Mouse (Mus musculus) bone marrow macrophage, adult 2 months (primary cell): ENCODE results near the gene Gna15. TPM values are rescaled to one million over a fixed set of nuclear protein-coding genes. Genes with fewer than 3 reads are reported as not detected.

Source experiments
- H3K27ac ChIP-seq: 2 replicates; pipeline ENCODE4 v1.5.1; 2012; ENCODE audit warnings: low read depth, low read length; ENCODE audit not compliant: insufficient read depth
- H3K4me1 ChIP-seq: 2 replicates; pipeline ENCODE4 v1.6.1; 2012; ENCODE audit warnings: low read length; ENCODE audit not compliant: control insufficient read depth, insufficient read depth
- H3K4me3 ChIP-seq: 2 replicates; pipeline ENCODE4 v1.5.1; 2012; ENCODE audit warnings: mild to moderate bottlenecking, low read length, moderate library complexity; ENCODE audit not compliant: insufficient read depth
- CTCF ChIP-seq: IDR thresholded peaks from 2 replicates; pipeline ENCODE4 v1.5.1; 2012; ENCODE audit warnings: low read depth, mild to moderate bottlenecking, low read length, moderate library complexity
- POLR2A ChIP-seq: IDR thresholded peaks from 2 replicates; pipeline ENCODE4 v1.6.1; 2012; ENCODE audit warnings: mild to moderate bottlenecking, low read depth, low read length, borderline replicate concordance
- polyA plus RNA-seq: library from polyadenylated mRNA; stranded (reverse); fragments of >200 nt; gene quantifications from 2 replicates; pipeline ENCODE4 v1.2.4, GENCODE M21; 2012; ENCODE audit not compliant: missing spikeins, insufficient read depth, insufficient read length

Gna15 gene
- polyA plus RNA-seq, 1 experiment: 24.2 TPM

DNA sequence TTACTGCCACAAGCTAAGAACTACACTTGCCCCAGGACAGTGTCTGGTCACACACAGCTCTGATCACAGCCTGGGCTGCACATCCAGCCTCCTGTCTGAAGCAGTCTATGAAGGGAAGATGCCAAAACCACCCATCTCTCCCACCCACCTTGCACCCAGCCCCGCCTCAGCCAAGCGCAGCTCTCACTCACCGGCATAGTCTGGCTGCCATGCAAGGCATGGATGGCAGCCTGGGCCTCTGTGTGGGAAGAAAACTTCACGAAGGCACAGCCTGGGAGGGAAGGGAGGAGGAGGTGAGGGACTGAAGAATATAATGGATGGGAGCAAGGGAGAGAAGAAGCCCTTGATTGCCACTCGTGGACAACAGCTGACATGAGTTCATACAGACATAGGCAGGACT, 54.8 kb downstream of the Gna15 start:
- TF ChIP-seq CTCF (no peak), POLR2A (no peak)
- Histone ChIP-seq H3K4me3 (no peak overlapping the region), H3K4me1 (no peaks in the 10 kb centered on the region), H3K27ac (no peak overlapping the region)

GRCm38 (mm10) chr10:81467670-81468235, 56.3 kb downstream of the Gna15 start:
- H3K27ac ChIP-seq: no peak overlapping the region
- TF ChIP-seq CTCF (no peak), POLR2A (no peak)
- H3K4me1 ChIP-seq: 0 out of 2 replicates have a peak, but pooled peaks cover 3% of the 10 kb centered on the region
- H3K4me3 ChIP-seq: no peak overlapping the region

DNA sequence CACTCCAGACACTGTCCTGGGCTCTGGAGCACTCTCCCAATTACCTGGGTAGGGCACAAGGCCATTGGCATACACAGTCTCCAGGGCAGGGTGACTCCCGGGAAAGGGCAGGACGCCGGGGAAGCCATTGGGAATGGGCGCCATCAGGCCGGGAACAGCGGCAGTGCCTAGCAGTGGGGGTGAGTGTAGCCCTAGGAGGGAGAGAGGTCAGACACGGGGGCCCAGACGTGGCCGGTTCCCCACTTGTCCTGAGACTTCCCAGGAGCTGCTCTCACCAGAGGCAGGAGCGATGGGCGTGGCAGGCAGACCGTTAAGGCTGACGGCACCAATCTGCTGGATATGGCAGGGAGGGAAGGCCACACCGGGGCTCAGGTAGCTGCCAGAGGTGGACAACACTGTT, 57.1 kb downstream of the Gna15 start:
- Histone ChIP-seq H3K27ac (no peak overlapping the region), H3K4me1 (0 out of 2 replicates have a peak, but pooled peaks cover 3% of the 10 kb centered on the region), H3K4me3 (no peak overlapping the region)
- no peak for TF ChIP-seq CTCF
- no peak for TF ChIP-seq POLR2A

- Histone ChIP-seq H3K4me1 (0 out of 2 replicates have a peak, but pooled peaks cover 3% of the 10 kb centered on the region), H3K4me3 (no peak overlapping the region), H3K27ac (no peak overlapping the region)
- no peak for TF ChIP-seq CTCF
- TF ChIP-seq POLR2A: no peak
Observed at GRCm38 (mm10) chr10:81466066-81466465, 58.0 kb downstream of the Gna15 start.

DNA sequence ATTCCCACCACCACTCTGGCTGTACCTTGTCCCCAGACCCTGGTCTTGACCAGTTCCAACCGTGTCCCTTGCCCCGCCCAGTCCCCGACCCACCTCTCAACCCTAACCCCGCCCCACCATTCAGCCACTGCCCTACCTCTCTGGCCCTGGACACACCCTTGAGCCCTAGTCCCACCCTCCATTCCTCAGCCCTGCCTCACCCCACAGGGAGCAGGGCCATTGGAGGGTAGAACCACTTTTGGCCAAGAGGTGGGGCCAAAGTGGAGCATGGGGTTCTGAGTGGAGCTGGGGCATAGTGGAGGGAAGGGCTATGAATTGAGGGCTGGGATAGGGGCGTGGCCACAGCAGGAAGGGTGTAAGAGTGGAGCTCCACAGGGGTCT, 58.8 kb downstream of the Gna15 start:
- no peak for TF ChIP-seq POLR2A
- 0 out of 2 replicates have a peak, but pooled peaks have one; percentile 6 for TF ChIP-seq CTCF
- H3K27ac ChIP-seq: no peak overlapping the region
- H3K4me3 ChIP-seq: no peak overlapping the region
- H3K4me1 ChIP-seq: 0 out of 2 replicates have a peak, but pooled peaks cover 3% of the 10 kb centered on the region

DNA sequence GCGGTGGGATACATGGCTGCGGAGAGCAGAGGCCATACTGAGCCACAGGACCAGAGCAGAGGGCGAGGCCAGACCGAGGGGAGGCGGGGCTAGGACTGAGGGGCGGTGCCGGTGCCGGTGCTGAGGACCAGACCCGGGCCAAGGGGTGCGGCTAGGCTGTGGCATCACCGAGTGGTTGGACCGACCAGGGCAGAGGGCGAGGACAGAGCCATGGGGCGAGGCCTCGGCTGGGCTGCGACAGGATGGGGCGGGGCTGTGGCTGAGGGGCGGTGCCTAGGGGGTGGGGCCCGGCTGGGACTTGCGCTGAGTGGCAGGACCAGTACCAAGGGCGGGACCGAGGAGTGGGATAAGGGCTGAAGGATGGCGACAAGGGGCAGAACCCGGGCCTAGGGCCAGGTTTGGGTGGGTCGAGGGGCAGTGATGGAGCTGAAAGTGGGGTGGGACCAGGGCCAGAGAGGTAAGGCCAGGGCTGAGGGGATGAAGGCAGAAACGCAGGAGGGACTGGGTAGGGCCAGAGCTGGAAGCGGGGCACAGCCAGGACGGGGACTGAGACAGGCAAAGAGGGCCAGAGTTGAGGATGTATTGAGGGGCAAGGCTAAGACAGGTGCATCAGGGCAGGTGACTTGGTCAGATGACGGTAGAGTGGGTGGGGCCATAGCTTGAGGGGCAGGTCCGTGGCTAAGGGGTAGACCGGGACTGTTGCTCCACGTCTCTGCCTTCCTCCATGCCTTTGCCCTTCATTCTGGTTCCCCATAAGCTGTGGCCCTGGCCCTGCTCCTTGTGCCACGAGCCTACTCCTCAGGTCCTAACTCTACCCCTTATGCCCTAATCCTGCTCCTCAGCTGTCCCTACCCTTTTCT, 59.4 kb downstream of the Gna15 start:
- Histone ChIP-seq H3K27ac (no peak overlapping the region), H3K4me3 (peak overlapping the region; percentile 36), H3K4me1 (0 out of 2 replicates have a peak, but pooled peaks cover 3% of the 10 kb centered on the region)
- no peak for TF ChIP-seq CTCF
- TF ChIP-seq POLR2A: no peak

GRCm38 (mm10) chr10:81463531-81463930, 60.5 kb downstream of the Gna15 start:
- no peak for TF ChIP-seq CTCF
- TF ChIP-seq POLR2A: no peak
- H3K4me3 ChIP-seq: no peak overlapping the region
- H3K27ac ChIP-seq: no peak overlapping the region
- 0 out of 2 replicates have a peak, but pooled peaks cover 3% of the 10 kb centered on the region for H3K4me1 ChIP-seq

- Histone ChIP-seq H3K4me3 (no peak overlapping the region), H3K4me1 (0 out of 2 replicates have a peak, but pooled peaks cover 3% of the 10 kb centered on the region), H3K27ac (no peak overlapping the region)
- TF ChIP-seq POLR2A (no peak), CTCF (no peak)
Observed at GRCm38 (mm10) chr10:81462917-81463316, 61.1 kb downstream of the Gna15 start.

GRCm38 (mm10) chr10:81462415-81462804, 61.6 kb downstream of the Gna15 start:
- H3K4me1 ChIP-seq: 0 out of 2 replicates have a peak, but pooled peaks cover 3% of the 10 kb centered on the region

More at GRCm38 (mm10) chr10:81462415-81462804, 61.6 kb downstream of the Gna15 start:
- TF ChIP-seq POLR2A (no peak), CTCF (no peak)
- no peak overlapping the region for H3K4me3 ChIP-seq
- no peak overlapping the region for H3K27ac ChIP-seq
